22 mouse cellular contexts compared by ENCODE assay signal in genomic region chr3:149220958-149221357, GRCm38 (mm10).
A peak's percentile ranks its signal among the peaks of the same experiment; 100 is the strongest.
DNase-seq lines count a peak whose midpoint lies in the region; ATAC-seq and TF ChIP-seq lines count a peak whose summit lies in the region.
"Had no signal": no experiment of that assay in that cellular context is flagged by ENCODE, and none has a peak within 500 bp of the region (broad histone marks: within the 10 kb centered on the region; RNA-seq: fewer than 3 reads in every experiment).

No protein-coding gene starts in this region.

- no peak for TF ChIP-seq POLR2A in ES-Bruce4 (IDR thresholded peaks at IDR 0.05; ENCODE audit: insufficient read depth, low read length)

- H3K27me3 ChIP-seq in intestine, embryonic 14.5 days (replicated peaks; ENCODE audit: control insufficient read depth, insufficient read depth, low read length): no peaks in the 10 kb centered on the region
- no peaks in the 10 kb centered on the region for H3K27me3 ChIP-seq in intestine, embryonic 16.5 days (replicated peaks; ENCODE audit: control insufficient read depth, insufficient read depth, low read length)
- no peaks in the 10 kb centered on the region for H3K27me3 ChIP-seq in ES-Bruce4 (ENCODE audit: control insufficient read depth, insufficient read depth, low read length, poor library complexity, severe bottlenecking)
- H3K27me3 ChIP-seq: forebrain, embryonic 15.5 days; limb, embryonic 13.5 days; liver, embryonic 15.5 days; neural tube, embryonic 12.5 days had no signal

- H3K36me3 ChIP-seq in intestine, embryonic 14.5 days (ENCODE audit: control insufficient read depth, insufficient read depth, low read length): no peaks in the 10 kb centered on the region
- no peaks in the 10 kb centered on the region for H3K36me3 ChIP-seq in intestine, embryonic 16.5 days (ENCODE audit: control insufficient read depth, insufficient read depth, low read length)
- no peaks in the 10 kb centered on the region for H3K36me3 ChIP-seq in ES-Bruce4 (ENCODE audit: control insufficient read depth, insufficient read depth, low read length, poor library complexity, severe bottlenecking)
- H3K36me3 ChIP-seq: forebrain, embryonic 15.5 days; G1E; hindbrain, embryonic 12.5 days; limb, embryonic 13.5 days; liver, embryonic 15.5 days; midbrain, embryonic 15.5 days; neural tube, embryonic 12.5 days had no signal

- no peaks in the 10 kb centered on the region for H3K9me3 ChIP-seq in intestine, embryonic 14.5 days (ENCODE audit: control insufficient read depth, low read length)
- H3K9me3 ChIP-seq in intestine, embryonic 16.5 days (ENCODE audit: control insufficient read depth, low read length): no peaks in the 10 kb centered on the region
- 0 out of 2 replicates have a peak, but pooled peaks cover 4% of the 10 kb centered on the region for H3K9me3 ChIP-seq in ES-Bruce4 (replicated peaks; ENCODE audit: control insufficient read depth, insufficient read depth, low read length, poor library complexity, severe bottlenecking)
- H3K9me3 ChIP-seq: forebrain, embryonic 15.5 days; hindbrain, embryonic 12.5 days; limb, embryonic 13.5 days; liver, embryonic 15.5 days; midbrain, embryonic 15.5 days; neural tube, embryonic 12.5 days had no signal

- H3K4me1 ChIP-seq in intestine, embryonic 14.5 days (replicated peaks; ENCODE audit: control insufficient read depth, insufficient read depth, low read length): peaks cover 20% of the 10 kb centered on the region
- H3K4me1 ChIP-seq in intestine, embryonic 16.5 days (ENCODE audit: control insufficient read depth, insufficient read depth, low read length): peaks cover 9% of the 10 kb centered on the region
- H3K4me1 ChIP-seq in ES-Bruce4 (ENCODE audit: control insufficient read depth, insufficient read depth, low read length): peaks cover 2% of the 10 kb centered on the region
- H3K4me1 ChIP-seq in brown adipose tissue, adult 24 weeks (ENCODE audit: control insufficient read depth, insufficient read depth, insufficient read length, low read length): peaks cover 8% of the 10 kb centered on the region; the same call in 1 of the 2 replicates
- H3K4me1 ChIP-seq: neural tube, embryonic 12.5 days had no signal

- no peak for ATAC-seq in intestine, embryonic 14.5 days (replicated peaks; ENCODE audit: low FRiP score, low TSS enrichment, low read depth)
- no peak; the same call in 1 of the 2 replicates for ATAC-seq in intestine, embryonic 16.5 days
- ATAC-seq in granulocyte monocyte progenitor cell, adult 5-6 weeks (replicated peaks; ENCODE audit: poor library complexity, severe bottlenecking): no peak
- ATAC-seq: CD4-positive, CD25-positive, alpha-beta regulatory T cell, adult 4 months; midbrain, embryonic 15.5 days had no signal

- TF ChIP-seq EP300 in ES-Bruce4 (IDR thresholded peaks at IDR 0.05; ENCODE audit: insufficient read depth, low read depth, low read length): no peak

- peak; percentile 7 to 12 for DNase-seq in heart, adult 18-20 months
- DNase-seq in heart, postnatal 14 days: no peak
- DNase-seq in intestine, embryonic 14.5 days (ENCODE audit: low spot score): peak; percentile 9
- DNase-seq: adrenal gland, adult 2 months; cerebellum, adult 2 months; cerebellum, postnatal 25 days; gastrocnemius, postnatal 14 days; right cerebral cortex, postnatal 25 days; spleen, adult 18-20 months; thymus, postnatal 14 days had no signal

- WGBS in intestine, embryonic 14.5 days: 72% methylated on average over 4 of the region's 4 CpGs
- WGBS in intestine, embryonic 16.5 days: 74% methylated on average over 4 of the region's 4 CpGs

- H3K9ac ChIP-seq in intestine, embryonic 14.5 days (ENCODE audit: low read length): no peak overlapping the region
- H3K9ac ChIP-seq in intestine, embryonic 16.5 days (ENCODE audit: low read depth, low read length): no peak overlapping the region
- no peak overlapping the region for H3K9ac ChIP-seq in ES-Bruce4 (ENCODE audit: low read depth, poor library complexity, severe bottlenecking)
- H3K9ac ChIP-seq: forebrain, embryonic 15.5 days; hindbrain, embryonic 12.5 days; limb, embryonic 13.5 days; liver, embryonic 15.5 days; midbrain, embryonic 15.5 days; neural tube, embryonic 12.5 days had no signal

- H3K4me2 ChIP-seq in intestine, embryonic 14.5 days (ENCODE audit: low read length): no peak overlapping the region
- no peak overlapping the region for H3K4me2 ChIP-seq in intestine, embryonic 16.5 days (ENCODE audit: low read depth, low read length)
- H3K4me2 ChIP-seq: forebrain, embryonic 15.5 days; hindbrain, embryonic 12.5 days; limb, embryonic 13.5 days; liver, embryonic 15.5 days; midbrain, embryonic 15.5 days; neural tube, embryonic 12.5 days had no signal

- H3K4me3 ChIP-seq in intestine, embryonic 14.5 days (ENCODE audit: low read depth, low read length): no peak overlapping the region
- H3K4me3 ChIP-seq in intestine, embryonic 16.5 days (ENCODE audit: low read length): no peak overlapping the region
- H3K4me3 ChIP-seq in ES-Bruce4 (ENCODE audit: low read depth, low read length): no peak overlapping the region
- no peak overlapping the region for H3K4me3 ChIP-seq in brown adipose tissue, adult 24 weeks (ENCODE audit: insufficient read depth, low read depth, low read length)
- H3K4me3 ChIP-seq: forebrain, embryonic 15.5 days; hindbrain, embryonic 12.5 days; limb, embryonic 13.5 days; liver, embryonic 15.5 days; midbrain, embryonic 15.5 days; neural tube, embryonic 12.5 days had no signal

- intact Hi-C loops in heart, postnatal 14 days (cut with DNase I): loop anchor here (10.0 kb wide), 2 partner anchors 226 to 326 kb away; partner anchors contain the start of gene Adgrl2

- H3K27ac ChIP-seq in intestine, embryonic 14.5 days (ENCODE audit: low read depth): no peak overlapping the region
- no peak overlapping the region for H3K27ac ChIP-seq in intestine, embryonic 16.5 days (ENCODE audit: low read length)
- peak overlapping the region; percentile 95 for H3K27ac ChIP-seq in ES-Bruce4 (ENCODE audit: insufficient read depth, low read length)
- H3K27ac ChIP-seq in brown adipose tissue, adult 24 weeks (replicated peaks; ENCODE audit: low read depth, low read length): peak overlapping the region; percentile 79
- H3K27ac ChIP-seq: forebrain, embryonic 15.5 days; hindbrain, embryonic 12.5 days; limb, embryonic 13.5 days; liver, embryonic 15.5 days; midbrain, embryonic 15.5 days; neural tube, embryonic 12.5 days had no signal

- no peak for TF ChIP-seq CTCF in ES-Bruce4 (IDR thresholded peaks at IDR 0.05; ENCODE audit: low read depth, low read length)

Comparison
In these comparisons a context has a peak if more than half of its experiments do, and no peak if none do; other contexts are left out.
1. DNase-seq: peak in heart, adult 18-20 months (2 of 2) and intestine, embryonic 14.5 days (single experiment); none in heart, postnatal 14 days (0 of 2).
2. H3K27ac ChIP-seq: peak in ES-Bruce4 (single experiment) and brown adipose tissue, adult 24 weeks (single experiment); none in intestine, embryonic 14.5 days (single experiment) and intestine, embryonic 16.5 days (single experiment).